Mouse (Mus musculus) adrenal gland, postnatal 25 days (tissue): ENCODE results near the gene Nf2. TPM values are rescaled to one million over a fixed set of nuclear protein-coding genes. Genes with fewer than 3 reads are reported as not detected.

Source experiments
- DNase-seq: peaks from one replicate; pipeline ENCODE4 v3.0.0; 2021; ENCODE audit warnings: mixed read lengths
- microRNA-seq, 2 experiments: library from miRNA; unstranded; fragments of <30 nt; microRNA quantifications; one replicate each; pipeline ENCODE4 v1.2.0; 2021
- total RNA-seq: library from RNA; stranded (reverse); gene quantifications from 2 replicates; pipeline ENCODE4 v1.2.3, GENCODE M21; 2021

Gene Nf2
- total RNA-seq, 1 experiment from 2014 or later, result 207 TPM

GRCm38 (mm10) chr11:4746733-4747132, 102.6 kb downstream of the Nf2 start, which contains the start of gene Cabp7:
Gene Cabp7 (minus strand): TSS chr11:4746778.
- no peak for DNase-seq

DNA sequence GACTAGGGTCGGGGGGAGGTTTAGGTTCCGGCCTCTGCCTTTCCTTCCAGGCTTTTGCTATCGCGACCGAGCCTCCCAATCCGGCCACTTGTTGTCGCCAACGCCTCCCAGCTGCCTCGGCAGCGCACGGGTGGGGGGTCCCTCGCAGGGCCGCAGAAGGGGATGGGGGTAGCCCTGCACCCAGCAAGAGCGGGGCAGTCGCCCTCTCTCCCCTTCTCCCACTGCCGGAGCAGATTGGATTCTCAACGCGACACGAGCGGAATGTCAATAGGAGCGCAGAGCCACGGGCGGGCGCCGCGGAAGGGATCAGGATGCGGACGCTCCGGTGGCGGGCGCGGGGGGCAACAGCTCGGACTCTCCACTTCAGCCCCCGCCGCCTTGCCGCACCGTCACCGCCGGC, 103.4 kb downstream of the Nf2 start:
- DNase-seq, result no peak

DNA sequence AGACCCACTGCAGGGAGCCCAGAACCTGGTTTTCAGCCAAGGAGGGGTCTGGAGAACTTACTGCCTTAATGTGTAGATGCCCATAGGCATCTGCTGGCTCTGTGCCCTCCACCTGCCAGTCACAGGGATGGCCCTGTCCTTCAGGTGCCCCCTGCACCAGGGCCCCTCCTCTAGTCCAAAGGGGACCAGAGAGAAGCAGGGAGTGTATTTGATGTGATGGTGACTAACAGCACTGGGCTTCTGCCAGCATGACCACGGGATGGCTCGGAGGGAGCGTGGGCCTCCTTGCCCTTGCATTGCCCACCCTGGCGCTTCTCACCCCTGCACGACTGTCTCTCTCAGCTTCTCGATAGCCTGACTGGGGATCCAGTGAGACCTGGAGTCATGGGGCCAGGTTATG, 104.6 kb downstream of the Nf2 start:
- DNase-seq, result peak; percentile 34

GRCm38 (mm10) chr11:4740785-4741184, 108.6 kb downstream of the Nf2 start:
- DNase-seq, result no peak

DNA sequence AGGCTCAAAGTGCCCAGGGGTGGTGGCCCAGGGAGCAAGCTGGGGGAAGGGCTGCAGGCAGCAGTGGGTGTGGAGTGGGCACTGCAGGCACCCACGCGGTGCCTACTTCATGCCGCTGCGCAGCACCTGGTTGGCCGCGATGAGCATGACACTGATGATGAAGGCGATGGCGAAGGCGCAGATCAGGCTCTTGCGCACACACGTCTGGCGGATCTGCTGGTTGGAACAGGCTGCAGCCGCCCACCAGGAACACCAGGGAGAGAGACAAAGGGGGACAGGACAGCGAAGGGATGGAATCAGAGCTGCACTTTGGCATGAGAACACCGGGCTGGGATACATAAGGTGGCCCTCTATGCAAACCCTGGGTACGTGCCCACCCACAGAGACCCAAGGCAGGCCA, 110.6 kb downstream of the Nf2 start:
- no peak for DNase-seq

DNA sequence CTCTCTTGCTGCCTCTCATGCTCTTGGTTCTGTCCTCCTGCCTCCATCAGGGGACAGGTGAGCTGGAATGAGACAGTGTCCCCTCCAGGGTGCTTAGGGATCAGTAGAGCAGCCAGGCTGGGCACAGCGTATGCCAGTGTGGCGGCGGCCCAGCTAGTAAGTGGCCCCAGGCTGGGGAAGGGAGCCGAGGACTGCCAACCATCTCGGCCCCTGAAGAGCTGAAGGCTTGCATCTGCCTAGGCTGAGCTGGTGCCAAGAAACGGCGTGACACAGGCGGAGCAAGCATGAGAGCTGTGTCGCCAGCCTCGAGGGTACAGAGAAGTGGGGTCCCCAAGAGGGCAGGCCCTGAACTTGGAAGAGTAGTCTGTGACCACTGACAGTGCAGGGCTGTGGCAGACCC, 111.7 kb downstream of the Nf2 start:
- DNase-seq, result no peak

- DNase-seq, result no peak
Observed at GRCm38 (mm10) chr11:4736355-4736754, 113.0 kb downstream of the Nf2 start.

DNA sequence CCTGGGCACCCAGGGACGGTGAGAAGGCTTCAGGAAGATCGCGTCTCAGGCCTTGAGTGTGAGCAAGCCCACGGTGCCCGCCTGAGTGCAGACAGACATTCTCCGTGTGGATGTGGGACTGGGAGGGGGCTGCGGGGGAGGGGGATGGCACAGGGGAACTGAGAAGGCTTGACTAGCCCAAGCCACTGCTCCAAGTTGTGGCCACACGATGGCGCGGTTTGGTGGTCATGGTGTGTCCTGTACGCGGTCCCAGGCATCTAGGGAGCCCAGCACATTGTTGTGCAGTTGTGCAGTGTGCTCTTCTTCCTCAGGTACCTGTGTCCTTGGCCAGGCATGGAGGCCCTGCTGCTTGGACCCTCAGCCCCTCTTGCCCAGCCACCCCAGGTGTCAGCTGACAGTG, 115.2 kb downstream of the Nf2 start:
- no peak for DNase-seq

DNA sequence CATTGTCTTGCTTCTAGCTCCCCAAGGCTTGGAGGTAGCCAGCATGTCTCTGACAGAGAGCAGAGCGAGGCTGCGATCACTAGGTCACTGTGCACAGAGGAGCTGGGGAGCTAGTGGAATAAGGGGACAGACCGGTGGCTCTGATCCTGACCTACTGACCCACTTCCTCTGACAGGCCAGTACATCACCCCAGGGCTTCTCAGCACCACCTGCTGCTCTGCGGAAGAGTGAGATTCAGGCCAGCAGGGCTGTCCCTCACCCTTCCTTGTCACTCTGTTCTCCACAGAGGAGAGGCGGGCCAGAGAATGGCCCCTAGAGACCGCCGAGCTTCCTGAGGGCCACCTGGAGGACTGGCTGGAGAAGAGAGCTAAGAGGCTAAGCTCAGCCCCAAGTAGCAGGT, 117.6 kb downstream of the Nf2 start:
- DNase-seq, result no peak

- peak; percentile 33 for DNase-seq
Observed at GRCm38 (mm10) chr11:4730913-4731312, 118.4 kb downstream of the Nf2 start.

DNA sequence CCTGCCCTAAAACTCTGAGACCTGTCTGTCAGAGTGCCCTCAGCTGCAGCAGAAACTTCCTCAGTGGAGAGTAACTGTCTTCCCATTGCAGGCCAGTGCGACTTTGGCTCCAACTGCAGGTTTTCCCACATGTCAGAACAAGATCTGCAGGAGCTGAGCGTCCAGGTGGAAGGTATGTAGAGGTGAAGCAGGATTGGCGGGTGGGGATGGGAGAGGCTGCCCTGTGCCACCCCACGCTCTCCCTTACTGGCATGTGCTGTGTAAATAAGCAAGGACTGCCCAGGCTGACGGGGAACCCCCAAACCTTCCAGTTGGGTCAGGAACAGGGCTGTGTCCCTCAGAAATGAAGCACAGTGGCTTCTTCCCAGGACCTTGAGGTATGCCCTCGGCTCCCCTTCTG, 119.2 kb downstream of the Nf2 start:
- no peak for DNase-seq

- peak; percentile 75 for DNase-seq
Observed at GRCm38 (mm10) chr11:4729603-4730002, 119.7 kb downstream of the Nf2 start.

GRCm38 (mm10) chr11:4721728-4722127, 127.6 kb downstream of the Nf2 start:
- DNase-seq, result no peak

GRCm38 (mm10) chr11:4720900-4721580, 128.3 kb downstream of the Nf2 start:
- DNase-seq, result no peak

- DNase-seq, result no peak
Observed at GRCm38 (mm10) chr11:4720393-4720792, 128.9 kb downstream of the Nf2 start.

DNA sequence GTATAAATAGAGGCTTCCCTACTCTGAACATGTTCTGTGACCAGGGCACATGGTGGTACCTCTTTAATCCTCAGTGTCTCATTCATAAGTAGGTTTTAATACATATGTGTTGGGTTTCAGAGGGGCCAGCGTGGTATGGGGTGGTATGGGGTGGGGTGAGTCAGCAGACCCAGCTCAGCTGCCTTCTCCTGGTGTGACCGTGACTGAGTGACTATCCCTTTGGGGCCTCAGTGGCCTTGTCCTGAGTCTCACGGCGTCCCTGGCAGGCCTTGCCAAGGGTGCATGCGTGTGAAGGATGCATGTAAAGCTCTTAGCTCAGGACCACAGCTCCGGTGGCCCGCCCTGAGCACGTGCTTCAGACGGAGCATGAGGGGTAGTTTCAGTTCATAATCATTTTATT, 129.4 kb downstream of the Nf2 start:
- peak; percentile 53 for DNase-seq

DNA sequence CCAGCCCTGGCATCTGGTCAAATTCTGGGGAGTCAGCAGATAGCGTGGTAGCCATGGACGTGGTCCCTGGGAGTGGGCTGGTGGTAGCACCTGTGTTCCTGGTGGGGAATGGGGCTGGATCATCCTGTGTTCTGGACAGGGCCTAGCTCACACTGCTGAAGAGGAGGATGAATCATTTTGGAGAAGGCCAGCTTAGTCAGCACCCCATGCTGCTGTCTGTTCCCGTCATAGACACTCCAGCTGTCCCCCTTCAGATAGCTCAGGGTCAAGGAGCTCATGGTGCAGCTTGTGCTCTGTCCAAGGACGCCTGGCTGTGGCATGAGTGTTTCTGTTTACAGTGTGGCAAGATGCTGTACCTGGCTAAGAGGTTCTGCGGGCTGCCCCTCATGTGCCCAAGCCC, 130.8 kb downstream of the Nf2 start:
- peak; percentile 31 for DNase-seq

GRCm38 (mm10) chr11:4716530-4717236, 132.7 kb downstream of the Nf2 start:
- DNase-seq, result no peak

Small RNA genes lying within 50 kb of the gene (microRNA-seq; reads per million reads assigned to microRNA genes)
- 0 to 0.36 reads per million in 2 experiments for gene Mir6918

Other genes with a start within 250 kb of the Nf2 start
- not detected in 2 replicates for gene Gm11032, start 229.5 kb downstream of the Nf2 start, total RNA-seq
- gene Ascc2, start 211.8 kb downstream of the Nf2 start, total RNA-seq, result 47.8 and 48.2 TPM in 2 replicates
- 790 and 849 TPM in 2 replicates for gene Uqcr10, start 145.2 kb downstream of the Nf2 start, total RNA-seq
- gene Zmat5, start 144.9 kb downstream of the Nf2 start, total RNA-seq, result 53.1 and 55.3 TPM in 2 replicates
- gene Cabp7, start 102.8 kb downstream of the Nf2 start, total RNA-seq, result not detected in 2 replicates
- 27.5 and 29.2 TPM in 2 replicates for gene Nipsnap1, start 24.4 kb upstream of the Nf2 start, total RNA-seq
- gene Thoc5, start 45.8 kb upstream of the Nf2 start, total RNA-seq, result 33.3 and 36.7 TPM in 2 replicates
- 0.88 and 1.1 TPM in 2 replicates for gene Nefh, start 98.5 kb upstream of the Nf2 start, total RNA-seq
- 59.8 and 68.0 TPM in 2 replicates for gene Ap1b1, start 137.3 kb upstream of the Nf2 start, total RNA-seq
- gene Rasl10a, start 208.6 kb upstream of the Nf2 start, total RNA-seq, result 0.39 TPM in 1 of 2 replicates, not detected in the other
- 42.4 and 46.1 TPM in 2 replicates for gene Gas2l1, start 215.8 kb upstream of the Nf2 start, total RNA-seq
- 18.8 and 27.9 TPM in 2 replicates for gene Rhbdd3, start 249.4 kb upstream of the Nf2 start, total RNA-seq
- 361 and 374 TPM in 2 replicates for gene Ewsr1, start 249.7 kb upstream of the Nf2 start, total RNA-seq